Mouse (Mus musculus): Measurements from ENCODE around the gene Adam17. TPM values are rescaled to one million over a fixed set of nuclear protein-coding genes. Genes with fewer than 3 reads are reported as not detected.

Adam17 gene
- polyA plus RNA-seq, 1 experiment from 2014 or later = 44.4 TPM

DNA sequence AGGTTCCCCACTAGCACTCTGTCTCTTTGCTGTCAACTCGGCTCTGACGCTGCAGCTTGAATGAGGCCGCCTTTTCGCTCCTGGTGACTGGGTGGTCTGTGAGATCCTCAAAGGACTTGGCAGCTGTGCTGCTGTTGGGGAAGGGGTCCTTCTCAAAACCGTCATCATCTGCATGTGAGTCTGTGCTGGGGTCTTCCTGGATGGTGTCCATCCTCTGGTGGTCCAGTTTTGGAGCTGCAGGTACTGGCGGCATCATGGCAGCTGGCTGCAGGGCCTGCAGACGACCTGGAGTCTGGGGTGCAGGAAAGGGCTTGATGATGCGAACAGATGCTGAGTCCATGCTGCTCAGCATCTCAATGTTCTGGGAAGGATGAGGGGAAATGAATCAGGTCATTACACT, 48.2 kb downstream of the Adam17 start:
- no peak for ATAC-seq (ENCODE audit: insufficient number of reproducible peaks, low FRiP score, low TSS enrichment, low read depth)
- no peaks in the 10 kb centered on the region for H3K27me3 ChIP-seq (ENCODE audit: control insufficient read depth, insufficient read depth, low read length)

DNA sequence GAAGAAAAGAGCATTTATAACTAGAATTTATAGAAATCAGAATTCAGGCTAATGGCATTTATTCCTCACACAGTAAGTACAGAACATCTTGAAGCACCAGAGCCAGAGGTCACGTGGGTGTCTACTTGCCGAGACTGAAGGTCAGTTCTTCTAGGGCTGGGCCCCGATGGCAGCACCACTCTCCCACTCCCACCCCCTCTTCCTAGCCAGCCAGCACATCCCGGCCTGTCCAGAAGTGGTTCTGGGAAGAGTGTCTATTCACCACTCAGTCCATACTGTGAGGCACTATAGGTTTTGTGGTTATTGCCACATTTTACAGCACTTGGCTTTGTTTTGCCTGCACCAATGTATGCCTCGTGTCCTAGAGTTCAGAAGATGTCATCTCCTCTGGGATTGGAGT, 49.3 kb downstream of the Adam17 start:
- no peak overlapping the region for H3K4me2 ChIP-seq (ENCODE audit: low read depth, severe bottlenecking)
- H3K36me3 ChIP-seq (ENCODE audit: control insufficient read depth, insufficient read depth, low read length) = peaks cover 14% of the 10 kb centered on the region; the same call in 1 of the 2 replicates
- H3K9ac ChIP-seq (ENCODE audit: low read length) = no peak overlapping the region
- no peaks in the 10 kb centered on the region for H3K4me1 ChIP-seq (ENCODE audit: control insufficient read depth, insufficient read depth, low read length)
- DNase-seq (ENCODE audit: low spot score) (no peak), ATAC-seq (ENCODE audit: insufficient number of reproducible peaks, low FRiP score, low TSS enrichment, low read depth) (no peak)
- H3K9me3 ChIP-seq (ENCODE audit: control insufficient read depth, low read length) = no peaks in the 10 kb centered on the region
- WGBS = 88% methylated on average over 5 of the region's 5 CpGs
- H3K4me3 ChIP-seq (ENCODE audit: low read depth, low read length) = no peak overlapping the region
- no peak overlapping the region for H3K27ac ChIP-seq (replicated peaks; ENCODE audit: low read depth, low read length)
- H3K27me3 ChIP-seq (ENCODE audit: control insufficient read depth, insufficient read depth, low read length) = no peaks in the 10 kb centered on the region

More for the DNA sequence above, 48.2 kb downstream of the Adam17 start:
- H3K36me3 ChIP-seq (ENCODE audit: control insufficient read depth, insufficient read depth, low read length) = peaks cover 10% of the 10 kb centered on the region; the same call in 1 of the 2 replicates
- no peak overlapping the region for H3K27ac ChIP-seq (replicated peaks; ENCODE audit: low read depth, low read length)
- no peak for DNase-seq (ENCODE audit: low spot score)
- H3K9ac ChIP-seq (ENCODE audit: low read length) = no peak overlapping the region
- no peak overlapping the region for H3K4me3 ChIP-seq (ENCODE audit: low read depth, low read length)
- 90% methylated on average over 8 of the region's 8 CpGs for WGBS
- H3K9me3 ChIP-seq (ENCODE audit: control insufficient read depth, low read length) = no peaks in the 10 kb centered on the region
- no peaks in the 10 kb centered on the region for H3K4me1 ChIP-seq (ENCODE audit: control insufficient read depth, insufficient read depth, low read length)
- H3K4me2 ChIP-seq (ENCODE audit: low read depth, severe bottlenecking) = no peak overlapping the region

DNA sequence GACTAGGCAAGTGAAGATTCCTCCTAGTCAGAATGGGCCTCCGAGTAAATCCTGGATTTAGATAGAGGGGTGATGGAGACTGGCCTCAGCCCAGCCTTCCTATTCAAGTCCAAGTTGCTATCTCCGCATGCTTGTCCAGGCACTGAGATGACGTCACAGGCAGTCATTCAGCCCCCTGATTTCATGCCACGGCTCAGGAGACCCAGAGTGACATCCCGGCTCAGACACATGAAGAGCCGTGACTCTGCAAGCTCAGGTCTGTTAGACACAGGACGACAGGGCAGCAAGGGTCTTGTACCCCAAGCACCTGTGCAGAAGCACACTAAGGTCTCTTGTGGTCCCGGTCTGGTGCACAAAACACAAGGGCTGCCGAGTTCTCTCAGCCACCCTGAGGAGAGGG, 50.6 kb downstream of the Adam17 start:
- Histone ChIP-seq H3K4me3 (ENCODE audit: low read depth, low read length) (no peak overlapping the region), H3K4me2 (ENCODE audit: low read depth, severe bottlenecking) (no peak overlapping the region), H3K27me3 (ENCODE audit: control insufficient read depth, insufficient read depth, low read length) (no peaks in the 10 kb centered on the region), H3K36me3 (ENCODE audit: control insufficient read depth, insufficient read depth, low read length) (peaks cover 12% of the 10 kb centered on the region; the same call in 1 of the 2 replicates), H3K4me1 (ENCODE audit: control insufficient read depth, insufficient read depth, low read length) (no peaks in the 10 kb centered on the region), H3K9ac (ENCODE audit: low read length) (no peak overlapping the region), H3K27ac (replicated peaks; ENCODE audit: low read depth, low read length) (no peak overlapping the region), H3K9me3 (ENCODE audit: control insufficient read depth, low read length) (no peaks in the 10 kb centered on the region)
- WGBS = 88% methylated on average over 9 of the region's 9 CpGs
- no peak for DNase-seq (ENCODE audit: low spot score)
- no peak for ATAC-seq (ENCODE audit: insufficient number of reproducible peaks, low FRiP score, low TSS enrichment, low read depth)

DNA sequence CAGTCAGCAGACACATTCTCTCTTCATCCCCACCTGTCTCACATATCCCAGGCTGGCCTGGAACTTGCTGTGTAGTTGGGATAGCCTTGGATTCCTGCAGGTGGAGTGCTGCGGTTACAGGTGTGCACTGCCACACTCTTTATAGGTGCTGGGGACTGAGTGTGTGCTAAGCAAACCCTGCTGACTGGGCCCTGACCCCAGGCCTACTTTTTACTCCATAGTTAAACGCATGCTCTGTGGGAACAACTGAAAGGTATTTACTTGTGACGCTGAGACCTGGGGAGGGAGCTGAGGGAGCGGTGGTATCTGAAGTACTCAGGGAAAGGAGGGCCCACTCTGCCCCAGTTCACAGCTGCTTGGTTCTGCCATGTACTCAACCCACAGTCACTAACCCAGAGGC, 51.1 kb downstream of the Adam17 start:
- Histone ChIP-seq H3K27me3 (ENCODE audit: control insufficient read depth, insufficient read depth, low read length) (no peaks in the 10 kb centered on the region), H3K27ac (replicated peaks; ENCODE audit: low read depth, low read length) (no peak overlapping the region), H3K9me3 (ENCODE audit: control insufficient read depth, low read length) (no peaks in the 10 kb centered on the region), H3K36me3 (ENCODE audit: control insufficient read depth, insufficient read depth, low read length) (peaks cover 12% of the 10 kb centered on the region; the same call in 1 of the 2 replicates), H3K4me2 (ENCODE audit: low read depth, severe bottlenecking) (no peak overlapping the region), H3K4me1 (ENCODE audit: control insufficient read depth, insufficient read depth, low read length) (no peaks in the 10 kb centered on the region), H3K4me3 (ENCODE audit: low read depth, low read length) (no peak overlapping the region), H3K9ac (ENCODE audit: low read length) (no peak overlapping the region)
- no peak for ATAC-seq (ENCODE audit: insufficient number of reproducible peaks, low FRiP score, low TSS enrichment, low read depth)
- 89% methylated on average over 4 of the region's 4 CpGs for WGBS
- no peak for DNase-seq (ENCODE audit: low spot score)

DNA sequence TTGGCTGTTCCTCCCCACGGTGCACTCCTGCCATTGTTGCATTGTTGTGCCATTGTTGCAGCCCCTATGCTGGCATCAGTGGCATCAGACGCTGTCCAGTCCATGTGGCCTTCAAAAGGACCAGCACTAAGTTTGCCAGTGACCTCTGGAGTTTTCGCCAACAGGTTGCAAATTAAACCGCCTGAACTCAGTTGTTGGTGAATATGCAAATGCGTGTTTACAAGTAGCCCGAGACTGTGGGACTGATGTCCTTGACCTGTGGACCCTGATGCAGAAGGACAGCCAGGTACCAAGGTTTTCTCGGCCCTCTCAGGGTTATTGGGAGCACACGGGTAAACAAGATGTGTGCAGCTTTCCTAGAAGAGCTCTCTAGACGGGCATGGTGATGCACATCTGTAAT, 52.3 kb downstream of the Adam17 start:
- no peaks in the 10 kb centered on the region for H3K4me1 ChIP-seq (ENCODE audit: control insufficient read depth, insufficient read depth, low read length)
- H3K4me3 ChIP-seq (ENCODE audit: low read depth, low read length) = no peak overlapping the region
- DNase-seq (ENCODE audit: low spot score) = no peak
- no peaks in the 10 kb centered on the region for H3K27me3 ChIP-seq (ENCODE audit: control insufficient read depth, insufficient read depth, low read length)
- H3K9me3 ChIP-seq (ENCODE audit: control insufficient read depth, low read length) = no peaks in the 10 kb centered on the region
- no peak overlapping the region for H3K4me2 ChIP-seq (ENCODE audit: low read depth, severe bottlenecking)
- no peak overlapping the region for H3K27ac ChIP-seq (replicated peaks; ENCODE audit: low read depth, low read length)
- ATAC-seq (ENCODE audit: insufficient number of reproducible peaks, low FRiP score, low TSS enrichment, low read depth) = no peak
- H3K36me3 ChIP-seq (ENCODE audit: control insufficient read depth, insufficient read depth, low read length) = peaks cover 12% of the 10 kb centered on the region; the same call in 1 of the 2 replicates
- WGBS = 82% methylated on average over 9 of the region's 9 CpGs
- H3K9ac ChIP-seq (ENCODE audit: low read length) = no peak overlapping the region

DNA sequence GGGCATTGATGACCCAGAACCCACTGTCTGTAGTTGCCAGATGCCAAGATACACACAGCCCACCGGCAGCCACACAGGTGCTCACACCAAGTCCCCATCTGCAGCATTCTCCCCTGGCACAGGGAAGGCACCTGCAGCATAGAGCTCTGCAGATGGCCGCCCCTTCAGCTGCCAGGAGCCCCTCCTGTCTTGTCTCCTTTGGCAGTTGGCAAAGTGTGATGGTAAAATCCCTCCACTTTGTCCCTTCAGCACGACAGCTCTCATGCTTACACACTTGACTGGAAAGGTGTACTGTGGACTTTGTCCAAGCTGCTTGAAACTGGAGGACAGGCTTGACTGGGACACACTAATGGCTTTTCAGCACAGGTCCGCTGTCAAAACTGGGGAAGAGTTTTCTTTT, 53.1 kb downstream of the Adam17 start:
- no peak for DNase-seq (ENCODE audit: low spot score)
- H3K4me1 ChIP-seq (ENCODE audit: control insufficient read depth, insufficient read depth, low read length) = no peaks in the 10 kb centered on the region
- no peak overlapping the region for H3K4me2 ChIP-seq (ENCODE audit: low read depth, severe bottlenecking)
- H3K9me3 ChIP-seq (ENCODE audit: control insufficient read depth, low read length) = no peaks in the 10 kb centered on the region
- no peak for ATAC-seq (ENCODE audit: insufficient number of reproducible peaks, low FRiP score, low TSS enrichment, low read depth)
- H3K36me3 ChIP-seq (ENCODE audit: control insufficient read depth, insufficient read depth, low read length) = peaks cover 8% of the 10 kb centered on the region; the same call in 1 of the 2 replicates
- H3K9ac ChIP-seq (ENCODE audit: low read length) = no peak overlapping the region
- H3K27me3 ChIP-seq (ENCODE audit: control insufficient read depth, insufficient read depth, low read length) = no peaks in the 10 kb centered on the region
- H3K27ac ChIP-seq (replicated peaks; ENCODE audit: low read depth, low read length) = no peak overlapping the region
- 90% methylated on average over 4 of the region's 4 CpGs for WGBS
- no peak overlapping the region for H3K4me3 ChIP-seq (ENCODE audit: low read depth, low read length)

DNA sequence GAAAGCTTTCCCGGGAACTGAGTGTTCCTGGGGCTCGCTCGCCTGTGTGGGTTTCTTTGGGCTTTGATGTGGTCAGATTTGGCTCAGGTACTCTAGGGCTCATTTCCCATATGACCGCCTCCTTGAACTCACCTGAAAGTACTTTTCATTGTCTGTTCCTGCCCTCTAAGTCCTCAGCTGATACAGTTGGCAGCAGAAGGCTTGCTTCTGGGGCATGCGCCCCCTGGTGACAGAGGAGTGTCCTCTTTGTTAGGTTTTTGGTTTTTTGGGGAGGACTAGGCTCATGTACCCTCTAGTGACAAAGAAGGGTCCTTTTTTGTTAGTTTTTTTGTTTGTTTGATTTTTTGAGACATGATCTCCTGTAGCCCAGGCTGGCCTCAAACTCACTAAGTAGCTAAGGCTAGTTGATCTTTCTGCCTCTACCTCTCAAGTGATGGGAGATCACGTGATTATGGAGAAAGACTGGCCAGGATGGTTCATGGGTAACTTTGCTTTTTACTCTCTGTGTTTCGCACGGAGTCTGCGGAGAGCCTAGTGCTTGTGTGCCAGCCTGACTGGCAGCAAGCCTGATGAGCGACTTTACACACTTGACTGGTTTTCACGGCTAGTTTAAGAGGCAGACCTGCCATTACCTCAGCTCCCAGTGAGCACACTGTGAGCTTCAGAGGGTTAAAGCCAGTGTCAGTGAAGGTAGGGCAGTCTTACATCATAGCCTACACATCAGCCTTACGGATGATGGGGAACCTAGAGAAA, 55.1 kb downstream of the Adam17 start:
- peak; percentile 75 for DNase-seq (ENCODE audit: low spot score)
- no peaks in the 10 kb centered on the region for H3K4me1 ChIP-seq (ENCODE audit: control insufficient read depth, insufficient read depth, low read length)
- no peak overlapping the region for H3K4me3 ChIP-seq (ENCODE audit: low read depth, low read length)
- 78% methylated on average over 12 of the region's 12 CpGs for WGBS
- no peak for ATAC-seq (ENCODE audit: insufficient number of reproducible peaks, low FRiP score, low TSS enrichment, low read depth)
- no peak overlapping the region for H3K9ac ChIP-seq (ENCODE audit: low read length)
- no peak overlapping the region for H3K4me2 ChIP-seq (ENCODE audit: low read depth, severe bottlenecking)
- H3K36me3 ChIP-seq (ENCODE audit: control insufficient read depth, insufficient read depth, low read length) = peaks cover 11% of the 10 kb centered on the region; the same call in 1 of the 2 replicates
- no peaks in the 10 kb centered on the region for H3K27me3 ChIP-seq (ENCODE audit: control insufficient read depth, insufficient read depth, low read length)
- no peaks in the 10 kb centered on the region for H3K9me3 ChIP-seq (ENCODE audit: control insufficient read depth, low read length)
- no peak overlapping the region for H3K27ac ChIP-seq (replicated peaks; ENCODE audit: low read depth, low read length)

DNA sequence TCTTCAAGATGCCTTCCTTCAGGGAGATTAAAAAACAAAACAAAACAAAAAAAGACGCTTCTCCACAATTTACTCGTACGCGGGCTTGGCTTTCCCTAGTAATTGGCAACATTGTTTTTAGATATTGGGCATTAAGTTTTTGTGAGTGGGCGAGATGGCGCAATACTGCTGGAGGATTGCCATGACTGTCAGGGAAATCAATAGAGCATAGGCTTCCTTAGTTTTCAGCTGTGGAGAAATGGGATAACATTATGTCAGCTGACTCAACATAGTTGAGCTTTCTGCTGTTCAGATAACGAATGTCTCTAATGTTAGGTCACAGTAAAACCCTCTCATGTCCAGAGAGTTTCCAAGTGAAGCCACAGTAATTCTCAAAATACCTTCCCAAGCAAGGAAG, 56.6 kb downstream of the Adam17 start:
- H3K27me3 ChIP-seq (ENCODE audit: control insufficient read depth, insufficient read depth, low read length) = no peaks in the 10 kb centered on the region
- ATAC-seq (ENCODE audit: insufficient number of reproducible peaks, low FRiP score, low TSS enrichment, low read depth) (no peak), DNase-seq (ENCODE audit: low spot score) (no peak)
- H3K27ac ChIP-seq (replicated peaks; ENCODE audit: low read depth, low read length) = no peak overlapping the region
- H3K4me2 ChIP-seq (ENCODE audit: low read depth, severe bottlenecking) = peak overlapping the region; percentile 60
- 39% methylated on average over 7 of the region's 7 CpGs for WGBS
- no peaks in the 10 kb centered on the region for H3K4me1 ChIP-seq (ENCODE audit: control insufficient read depth, insufficient read depth, low read length)
- H3K9ac ChIP-seq (ENCODE audit: low read length) = peak overlapping the region; percentile 68
- peaks cover 9% of the 10 kb centered on the region; the same call in 1 of the 2 replicates for H3K36me3 ChIP-seq (ENCODE audit: control insufficient read depth, insufficient read depth, low read length)
- peak overlapping the region; percentile 73 for H3K4me3 ChIP-seq (ENCODE audit: low read depth, low read length)
- H3K9me3 ChIP-seq (ENCODE audit: control insufficient read depth, low read length) = no peaks in the 10 kb centered on the region
